Mouse (Mus musculus) cerebellum, postnatal 36 days (tissue): ENCODE data around the gene Grm2.

Experiments
- DNase-seq, 2 experiments: peaks; one replicate each; pipeline ENCODE4 v3.0.0; 2021 to 2022; ENCODE audit warnings: mixed read lengths in 2 of 2

Gene Grm2

DNA sequence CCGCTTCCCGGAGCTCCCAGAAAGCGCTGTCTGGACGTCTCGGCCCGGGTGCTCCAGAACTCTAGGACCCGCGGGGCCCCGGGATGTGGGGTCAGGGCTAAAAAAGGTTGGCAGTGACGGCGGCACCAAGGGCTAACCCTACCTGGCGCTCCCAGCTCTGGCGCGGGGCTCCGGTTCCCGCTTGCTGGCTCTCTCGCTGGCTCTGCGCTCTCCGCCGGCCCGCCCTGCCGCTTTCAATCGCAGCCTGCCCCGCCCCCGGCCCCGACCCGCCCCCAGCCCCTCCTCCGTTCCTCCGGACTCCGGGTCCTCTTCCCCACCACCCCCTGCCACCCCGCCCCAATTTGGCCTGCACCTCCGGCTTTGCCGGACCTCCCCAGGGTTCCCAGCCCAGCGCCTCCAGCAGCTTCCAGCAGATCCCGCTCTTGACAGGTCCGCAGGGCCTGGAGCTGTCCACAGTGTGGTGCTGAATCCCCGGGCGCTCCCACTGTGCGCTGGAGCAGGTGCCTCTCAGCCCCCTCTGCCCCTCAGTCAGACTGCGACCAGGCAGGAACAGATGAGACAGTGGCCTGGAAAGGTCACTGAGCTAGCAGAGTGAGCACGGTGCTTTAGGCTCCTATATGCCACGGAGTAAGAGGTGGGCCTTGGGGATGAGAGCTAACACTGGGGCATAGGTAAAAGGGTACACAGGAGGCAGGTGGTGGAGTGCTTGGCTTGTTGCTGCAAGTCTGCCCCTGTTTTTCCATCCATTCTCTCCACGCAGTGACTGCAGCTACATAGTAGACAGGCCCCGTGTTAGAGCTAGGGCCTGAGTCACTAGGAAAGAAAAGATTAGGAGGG is at the start of gene Grm2:
Grm2 (minus strand) TSS at position 199 of the 837 bp plus-strand sequence.
- DNase-seq = peak in 1 of 2 experiments; percentile 26

DNA sequence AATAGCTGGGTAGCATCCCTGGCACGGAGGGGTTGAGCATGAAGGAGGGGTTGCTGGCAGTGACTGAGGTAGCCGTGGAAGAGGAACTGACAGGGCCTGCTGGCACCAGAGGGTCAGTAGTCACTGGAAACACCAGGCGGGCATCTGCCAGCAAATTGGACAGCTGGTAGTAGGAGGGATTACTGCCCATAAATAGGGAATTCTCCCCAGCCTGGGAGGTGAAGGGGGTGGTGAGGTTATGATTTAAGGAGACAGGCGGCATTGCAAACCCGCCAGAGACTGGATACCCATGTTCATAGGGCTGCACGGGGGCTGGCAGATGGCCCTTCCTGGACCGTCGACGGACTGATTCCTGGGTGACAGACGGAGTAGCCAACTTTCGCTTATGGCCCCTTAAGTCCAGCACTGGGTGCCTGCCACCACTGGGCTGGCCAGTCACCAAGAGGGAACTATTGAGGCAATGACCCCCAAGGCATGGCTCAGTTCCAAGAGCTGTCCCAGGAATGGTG is 37.1 kb upstream of the Grm2 start:
- no peak for DNase-seq

- DNase-seq = no peak
Measured at GRCm38 (mm10) chr9:106688834-106689233, 33.0 kb upstream of the Grm2 start.

DNA sequence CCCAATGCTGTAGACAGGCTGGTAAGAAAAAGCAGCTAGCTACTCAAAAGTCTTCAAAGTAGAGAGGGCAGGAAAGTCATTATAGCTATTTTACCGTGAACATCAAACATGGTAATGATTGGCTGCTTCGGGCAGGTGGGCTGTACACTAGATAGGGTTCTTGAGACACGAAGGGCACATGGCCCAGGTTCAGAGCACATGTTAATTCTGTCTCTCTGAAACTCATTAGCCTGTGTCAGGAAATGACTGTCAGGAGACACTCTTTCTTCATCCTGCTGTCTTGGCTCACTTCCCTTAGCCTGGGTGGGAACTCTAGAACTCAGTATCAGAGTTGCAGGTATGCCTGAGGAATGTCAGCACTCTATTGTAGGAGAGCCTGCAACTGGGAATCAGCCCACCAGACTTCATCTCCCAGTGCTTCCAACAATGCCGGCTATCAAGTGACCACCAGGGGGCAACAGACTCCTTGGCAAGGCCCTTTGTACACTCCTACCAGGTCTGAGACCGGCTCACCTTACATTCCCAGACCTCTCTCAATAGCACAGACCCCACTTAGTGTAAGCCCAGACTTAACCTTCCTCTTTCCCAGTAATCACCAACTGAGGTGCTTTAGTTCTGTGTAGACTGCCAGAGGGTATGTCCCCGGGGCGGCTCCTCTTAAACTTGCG is 31.2 kb upstream of the Grm2 start:
- DNase-seq = peak; percentile 74 to 76

DNA sequence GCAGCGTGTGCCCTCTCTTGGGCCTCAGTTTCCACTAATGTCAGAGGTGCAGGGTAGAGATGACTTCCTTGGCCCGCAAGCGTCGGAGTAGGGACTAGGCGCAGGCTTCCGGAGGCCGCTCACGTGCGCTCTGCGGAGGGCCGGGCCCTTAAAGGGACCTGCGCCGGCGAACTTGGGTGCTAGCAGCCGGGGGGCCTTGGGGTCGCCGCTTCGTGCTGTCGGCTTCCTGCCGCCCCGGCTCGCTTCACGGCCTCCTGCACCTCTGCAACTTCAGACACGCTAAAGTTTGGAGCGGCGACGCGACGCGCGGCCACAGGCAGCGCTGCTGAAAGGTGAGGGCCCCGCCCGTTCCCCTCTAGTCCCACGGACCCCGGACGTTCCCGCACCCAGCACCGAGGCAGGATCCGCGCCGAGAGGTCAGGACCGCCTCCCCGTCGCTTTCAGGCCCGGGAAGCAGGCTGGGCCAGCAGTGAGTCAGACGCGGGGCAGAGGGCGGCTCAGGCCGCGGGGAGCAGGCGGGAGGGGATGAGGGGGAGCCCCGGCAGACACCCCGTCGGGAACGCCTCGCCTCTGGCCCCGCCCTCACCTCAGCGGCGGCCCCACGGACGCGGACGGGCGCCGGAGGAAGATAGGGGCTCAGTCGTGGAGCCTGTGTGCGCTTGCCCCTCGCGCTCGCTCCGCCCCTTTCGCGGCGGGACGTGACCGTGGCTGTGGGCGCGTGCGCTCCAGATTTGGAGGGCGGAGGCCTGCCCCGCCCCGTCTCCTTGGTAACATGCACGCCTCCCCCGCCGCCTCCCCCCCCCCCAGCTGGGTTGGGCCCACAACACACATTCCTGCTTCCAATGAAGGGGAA is 29.6 kb upstream of the Grm2 start, which contains the start of gene Tex264:
Tex264 (minus strand) TSS at position 679 of the 853 bp plus-strand sequence.
- peak; percentile 78 to 88 for DNase-seq

GRCm38 (mm10) chr9:106684918-106685248 is 29.0 kb upstream of the Grm2 start:
- peak in 1 of 2 experiments; percentile 16 for DNase-seq

GRCm38 (mm10) chr9:106684093-106684872 is 28.4 kb upstream of the Grm2 start:
- no peak for DNase-seq

- DNase-seq = no peak
Measured at GRCm38 (mm10) chr9:106681026-106681425, 25.1 kb upstream of the Grm2 start.

DNA sequence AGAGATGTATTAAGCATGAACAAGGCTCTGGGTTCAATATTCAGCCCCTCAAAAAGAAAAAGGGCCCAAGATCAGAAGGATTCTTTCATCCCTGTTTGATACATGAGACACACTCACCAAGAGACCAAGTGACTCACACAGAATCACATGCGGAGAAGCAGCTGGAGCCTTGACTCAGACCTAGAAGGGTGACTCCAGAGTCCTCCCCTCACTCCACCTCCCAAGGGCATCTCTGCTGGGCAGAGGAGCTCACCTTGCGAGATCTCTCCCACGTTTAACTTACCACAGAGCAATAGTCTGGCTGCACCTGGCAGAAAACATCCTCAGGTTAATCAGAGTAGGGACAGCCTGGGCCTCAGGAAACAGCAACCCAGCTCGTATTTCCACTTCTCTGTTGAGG is 22.4 kb upstream of the Grm2 start:
- no peak for DNase-seq

- no peak for DNase-seq
Measured at GRCm38 (mm10) chr9:106677702-106678101, 21.8 kb upstream of the Grm2 start.

- DNase-seq = no peak
Measured at GRCm38 (mm10) chr9:106676571-106676970, 20.7 kb upstream of the Grm2 start.

DNA sequence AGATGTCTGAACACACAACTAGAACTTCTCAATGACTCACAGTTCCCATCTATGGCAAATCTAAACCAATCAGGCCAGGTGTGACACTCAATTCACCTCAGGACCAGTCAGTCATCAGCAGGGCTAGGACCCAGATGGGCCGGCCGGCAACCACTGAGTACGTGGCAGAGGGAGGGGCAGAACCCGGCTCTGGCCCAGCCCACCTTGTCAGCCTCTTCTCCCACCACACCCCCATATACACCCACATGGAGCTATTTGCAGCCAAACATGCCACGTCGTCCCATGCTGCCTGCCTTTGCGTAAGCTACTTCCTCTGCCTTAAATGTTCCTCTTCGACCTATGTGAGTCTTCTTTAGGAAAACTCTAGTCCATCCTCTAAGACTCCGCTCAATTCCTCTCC is 20.1 kb upstream of the Grm2 start:
- DNase-seq = no peak

DNA sequence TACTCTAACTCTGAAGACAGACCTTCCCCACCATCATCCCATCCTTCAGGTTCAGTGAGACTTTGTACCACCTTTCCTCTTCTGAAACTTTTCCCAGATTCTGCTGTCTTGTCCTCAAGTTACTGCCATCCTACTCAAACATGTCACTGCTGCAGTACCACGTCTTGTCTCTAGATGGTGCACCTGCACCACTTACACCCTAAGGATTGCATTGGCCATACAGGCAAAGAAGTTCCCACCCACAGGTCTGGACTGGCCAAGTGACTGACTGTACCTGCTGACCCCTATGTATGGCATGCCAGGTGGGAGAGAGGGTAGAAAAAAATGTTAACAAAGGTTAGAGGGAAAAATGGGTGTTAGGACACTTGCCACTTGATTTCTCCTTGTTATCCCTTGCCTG is 19.6 kb upstream of the Grm2 start:
- DNase-seq = peak; percentile 85 to 91

GRCm38 (mm10) chr9:106673860-106674259 is 18.0 kb upstream of the Grm2 start:
- no peak for DNase-seq

DNA sequence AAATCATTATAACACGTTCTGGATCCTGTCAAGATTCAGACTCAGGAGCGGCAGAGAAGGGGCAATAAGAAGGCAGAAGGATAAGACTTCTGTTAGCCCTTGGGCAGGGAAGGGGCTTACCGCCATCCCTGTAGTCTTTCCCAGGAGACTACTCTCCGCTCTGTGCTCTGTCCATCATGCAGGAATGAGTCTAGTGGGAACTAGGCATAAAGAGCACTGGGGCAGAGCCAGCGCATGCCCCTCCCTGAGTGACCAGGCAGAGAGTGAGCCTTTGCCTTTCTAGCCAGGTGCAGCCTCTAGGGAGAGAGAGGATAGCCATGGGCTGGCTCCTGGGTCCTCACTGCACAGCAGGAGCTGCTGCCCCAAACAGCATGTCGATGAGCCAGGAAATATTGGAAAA is 9.0 kb upstream of the Grm2 start:
- DNase-seq = no peak

- DNase-seq = no peak
Measured at GRCm38 (mm10) chr9:106664433-106664832, 8.6 kb upstream of the Grm2 start.

- no peak for DNase-seq
Measured at GRCm38 (mm10) chr9:106663200-106663599, 7.3 kb upstream of the Grm2 start.

DNA sequence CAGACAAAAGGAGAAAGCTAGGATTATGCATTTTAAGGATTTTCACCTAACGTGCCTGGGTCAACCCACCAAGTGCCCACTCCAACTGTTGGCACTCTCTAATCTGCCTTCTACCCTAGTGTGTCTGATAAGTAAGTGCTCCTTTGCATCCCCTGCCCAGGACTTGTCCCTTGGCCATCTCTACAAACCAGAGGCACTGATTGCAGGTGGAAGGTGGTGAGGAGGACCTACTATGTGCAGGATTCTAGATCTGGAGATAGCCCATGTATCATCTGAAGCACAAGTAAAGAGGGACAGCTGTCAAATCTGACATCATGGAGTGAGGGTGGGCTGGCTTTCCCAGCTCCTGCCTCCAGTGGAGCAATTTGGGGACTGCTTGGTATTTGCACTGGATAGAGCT is 4.1 kb upstream of the Grm2 start:
- DNase-seq = no peak

DNA sequence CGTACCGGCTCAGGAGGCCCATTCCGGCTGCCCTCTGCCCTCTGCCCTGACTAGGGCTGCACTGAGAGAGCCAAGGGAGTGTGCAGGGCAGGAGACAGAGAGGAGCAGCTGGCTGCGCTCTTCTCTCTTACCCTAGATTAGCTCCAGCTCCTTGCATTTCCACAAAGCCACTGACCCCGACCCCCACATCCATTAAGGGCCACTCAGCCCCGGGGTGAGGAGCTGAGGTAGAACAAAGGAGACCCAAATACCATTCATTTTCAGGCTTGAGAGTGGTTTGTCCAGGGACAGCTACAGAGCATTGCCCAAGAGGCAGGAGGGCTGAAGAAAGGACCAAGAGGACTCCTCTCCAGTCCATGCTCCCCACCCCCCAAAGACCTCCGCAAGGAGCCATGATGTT is 3.6 kb upstream of the Grm2 start:
- DNase-seq = no peak

GRCm38 (mm10) chr9:106657592-106657991 is 1.7 kb upstream of the Grm2 start:
- DNase-seq = no peak

GRCm38 (mm10) chr9:106656820-106657219 is 938 bp upstream of the Grm2 start:
- no peak for DNase-seq

DNA sequence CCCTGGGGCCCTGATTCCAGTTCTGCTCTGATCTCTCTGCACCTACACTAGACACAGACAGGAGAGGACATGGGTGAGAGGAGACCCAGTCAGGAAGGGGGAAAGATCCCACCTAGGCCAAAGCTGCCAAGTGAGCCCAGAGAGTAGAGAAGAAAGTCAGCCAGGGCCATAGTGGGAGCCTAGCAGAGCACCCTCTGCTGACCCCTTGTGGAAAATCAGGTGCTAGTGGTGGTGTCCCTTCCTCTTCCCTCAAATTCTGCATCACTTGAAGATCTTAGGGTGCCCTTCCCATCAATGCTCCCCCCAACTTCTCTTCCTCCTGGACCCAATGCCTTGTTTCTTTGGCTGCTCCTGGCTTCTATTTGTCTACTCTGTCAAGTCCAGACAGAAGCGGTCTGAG is 3.2 kb downstream of the Grm2 start:
- DNase-seq = no peak
